Mouse (Mus musculus) left cerebral cortex, postnatal 36 days (tissue): ENCODE data around the gene Cyp2c29. TPM values are rescaled to one million over a fixed set of nuclear protein-coding genes. Genes with fewer than 3 reads are reported as not detected.
"Not testable (repeated sequence)": the region's sequence is repeated elsewhere in the genome, so short reads cannot be mapped to it uniquely, and the experiment has no call there.

Experiments
- DNase-seq, 2 experiments: peaks; one replicate each; pipeline ENCODE4 v3.0.0; 2021 to 2022; ENCODE audit warnings: low spot score in 2 of 2, mixed read lengths in 1 of 2
- intact Hi-C: fragments of 180-260 bp; cut with DNase I; formaldehyde crosslinking; loops from one replicate; pipeline ENCODE4 v1.15.1; 2025
- total RNA-seq, 2 experiments: library from RNA; stranded (reverse); gene quantifications; 2 replicates each; pipeline ENCODE4 v1.2.3; 2021

Cyp2c29 gene
- total RNA-seq = not detected

GRCm38 (mm10) chr19:39269105-39269504 is at the start of gene Cyp2c29:
Gene Cyp2c29, plus strand, starts transcription at chr19:39269405.
- intact Hi-C loops, DNase-seq: not testable (repeated sequence)

- DNase-seq, intact Hi-C loops: not testable (repeated sequence)
Measured at GRCm38 (mm10) chr19:39267036-39267435, 2.2 kb upstream of the Cyp2c29 start.

GRCm38 (mm10) chr19:39282801-39283200 is 13.6 kb downstream of the Cyp2c29 start:
- intact Hi-C loops = no loop called here
- DNase-seq = no peak

GRCm38 (mm10) chr19:39285637-39286036 is 16.4 kb downstream of the Cyp2c29 start:
- DNase-seq = no peak

GRCm38 (mm10) chr19:39286825-39287224 is 17.6 kb downstream of the Cyp2c29 start:
- no peak for DNase-seq
- intact Hi-C loops = no loop called here

More at GRCm38 (mm10) chr19:39285637-39286036, 16.4 kb downstream of the Cyp2c29 start:
- intact Hi-C loops = no loop called here

GRCm38 (mm10) chr19:39288978-39289377 is 19.8 kb downstream of the Cyp2c29 start:
- no peak for DNase-seq

More at GRCm38 (mm10) chr19:39288978-39289377, 19.8 kb downstream of the Cyp2c29 start:
- intact Hi-C loops = no loop called here

Other genes starting within 250 kb of the Cyp2c29 start
- not detected for gene Cyp2c65, start 208.4 kb upstream of the Cyp2c29 start, total RNA-seq
- not detected for gene Cyp2c66, start 155.5 kb upstream of the Cyp2c29 start, total RNA-seq
- gene Cyp2c38, start 193.7 kb downstream of the Cyp2c29 start, total RNA-seq = not detected
- not detected for gene Cyp2c39, start 241.5 kb downstream of the Cyp2c29 start, total RNA-seq